Mouse (Mus musculus): ENCODE measurements at regions not wholly inside any gene's neighbourhood (a gene's known extent, or its start where the extent isn't known, plus 50 kb on each side); places are given as distances from the start of the nearest gene placed in this dataset.
A peak's percentile ranks its signal among the peaks of the same experiment; 100 is the strongest.

GRCm38 (mm10) chr8:6582732-6583131, 1477.6 kb upstream of the Slc10a2 start:
- DNase-seq (ENCODE audit: low spot score) = no peak

DNA sequence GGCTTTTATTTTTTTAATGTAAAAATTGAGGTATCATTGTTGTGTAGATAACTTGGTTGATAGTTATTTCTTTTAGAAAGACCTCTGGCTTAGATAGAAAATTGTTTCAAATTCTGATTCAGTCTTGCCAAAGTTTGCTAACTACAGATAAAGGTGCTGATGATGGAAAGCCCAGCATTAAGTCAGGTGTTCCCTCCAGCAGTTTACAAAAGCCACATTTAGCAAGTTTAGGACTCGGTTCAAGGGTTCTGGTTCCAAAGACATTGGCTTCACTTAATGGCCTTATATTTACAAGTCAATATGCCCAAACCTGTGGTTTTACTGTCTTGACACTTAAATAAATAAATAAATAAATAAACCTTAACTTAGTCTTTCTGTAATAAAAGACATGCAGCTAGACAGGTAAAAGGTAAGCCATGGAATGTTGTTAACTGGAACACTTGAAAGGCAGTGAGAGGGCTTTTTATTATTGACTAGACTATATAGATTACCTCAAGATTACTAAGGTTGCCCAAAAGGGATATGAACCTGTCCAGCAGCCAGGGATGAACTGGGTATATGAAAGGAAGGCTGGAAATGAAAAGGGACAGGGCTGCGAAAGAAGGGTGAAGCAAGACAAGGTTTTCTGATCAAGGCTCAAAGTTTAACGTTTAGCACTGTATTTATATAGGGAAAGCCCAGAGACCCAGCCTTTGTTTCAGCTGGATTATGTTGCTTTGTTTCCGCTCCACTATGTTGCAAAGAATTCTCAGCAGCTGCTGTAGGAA, 1472.9 kb upstream of the Slc10a2 start:
- DNase-seq (ENCODE audit: low spot score) = no peak

GRCm38 (mm10) chr8:6575241-6575640, 1470.1 kb upstream of the Slc10a2 start:
- DNase-seq (ENCODE audit: low spot score) = no peak

GRCm38 (mm10) chr8:6573492-6573891, 1468.3 kb upstream of the Slc10a2 start:
- DNase-seq (ENCODE audit: low spot score) = no peak

GRCm38 (mm10) chr8:6572066-6572665, 1467.0 kb upstream of the Slc10a2 start:
- peak; percentile 71 for DNase-seq (ENCODE audit: low spot score)

- DNase-seq (ENCODE audit: low spot score) = no peak
These were observed 1445.8 kb upstream of the Slc10a2 start for GRCm38 (mm10) chr8:6550965-6551364.

DNA sequence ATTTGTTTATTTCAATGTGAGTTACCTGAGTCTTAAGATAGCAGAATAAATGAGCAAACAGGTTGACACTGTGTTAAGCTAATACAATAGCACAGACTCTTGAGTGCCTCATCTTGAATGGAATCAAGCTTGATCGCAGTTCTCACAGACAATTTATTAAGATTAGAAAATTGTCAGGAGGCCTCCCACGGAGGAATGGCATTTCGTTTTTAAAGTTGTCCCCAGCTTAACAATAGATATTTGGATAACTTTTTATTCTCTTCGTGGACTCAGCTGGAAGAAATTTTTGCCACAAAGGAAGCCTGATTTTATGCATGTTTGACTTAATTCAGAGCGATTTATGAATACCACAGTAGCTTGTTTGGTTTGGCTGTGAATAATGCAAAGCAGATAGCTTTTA, 1422.0 kb upstream of the Slc10a2 start:
- DNase-seq (ENCODE audit: low spot score) = no peak

GRCm38 (mm10) chr8:6515882-6516682, 1410.9 kb upstream of the Slc10a2 start:
- DNase-seq (ENCODE audit: low spot score) = no peak

DNA sequence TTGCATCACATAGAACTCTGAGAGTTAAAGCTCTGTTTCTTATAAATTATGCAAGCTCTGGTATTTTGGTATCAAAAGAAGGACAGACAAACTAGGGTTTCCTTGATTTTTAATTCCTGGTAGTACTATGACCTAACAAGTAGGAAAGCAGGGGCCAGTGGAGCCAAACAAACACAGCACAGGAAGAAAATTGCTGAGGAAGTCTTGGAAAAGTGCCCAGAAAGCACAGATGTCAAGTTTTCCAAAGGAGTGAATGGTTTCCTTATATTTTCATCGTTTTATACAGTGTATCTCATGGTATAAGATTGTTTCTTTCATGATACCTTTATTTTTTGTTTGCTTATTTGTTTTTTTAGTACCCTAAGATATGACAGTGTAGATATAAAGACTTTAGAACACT, 1387.3 kb upstream of the Slc10a2 start:
- no peak for DNase-seq (ENCODE audit: low spot score)

DNA sequence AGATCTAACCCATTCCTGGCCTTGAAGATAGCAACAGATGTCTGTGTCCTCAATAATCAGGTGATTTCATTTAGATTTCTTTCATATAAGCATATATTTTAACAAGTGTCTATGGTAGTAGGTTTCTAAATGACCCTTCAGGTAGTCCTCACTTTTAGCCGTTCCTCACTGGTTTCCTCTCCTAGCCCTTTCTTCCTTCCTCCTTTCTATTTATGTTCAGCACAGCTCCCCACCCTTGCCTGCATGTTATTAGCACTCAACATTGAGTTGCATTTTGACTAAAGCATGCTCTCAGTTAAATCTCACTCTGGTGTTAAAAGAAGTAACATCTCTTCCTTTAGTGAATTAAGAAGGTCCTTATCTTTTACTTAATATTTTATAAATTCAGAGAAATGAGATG, 1376.8 kb upstream of the Slc10a2 start:
- no peak for DNase-seq (ENCODE audit: low spot score)

DNA sequence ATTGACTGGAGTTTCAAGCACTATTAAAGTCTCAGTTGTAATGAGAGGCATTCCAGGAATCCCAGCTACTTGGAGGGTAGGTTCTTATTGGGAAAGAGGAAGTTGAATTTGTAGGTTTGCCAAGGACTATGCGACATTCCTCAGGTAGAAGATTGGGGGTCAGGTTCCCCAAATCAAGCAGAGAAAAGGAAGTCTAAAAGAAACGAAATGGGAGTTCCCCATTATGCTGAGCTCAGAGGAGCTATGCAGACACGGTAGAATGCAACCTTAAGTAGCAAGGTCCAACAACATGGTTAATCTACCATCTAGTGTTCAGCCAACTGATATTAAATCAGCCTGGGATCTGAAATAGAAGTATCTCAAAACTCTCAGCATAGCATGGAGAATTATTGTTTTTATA, 1365.9 kb upstream of the Slc10a2 start:
- no peak for DNase-seq (ENCODE audit: low spot score)

DNA sequence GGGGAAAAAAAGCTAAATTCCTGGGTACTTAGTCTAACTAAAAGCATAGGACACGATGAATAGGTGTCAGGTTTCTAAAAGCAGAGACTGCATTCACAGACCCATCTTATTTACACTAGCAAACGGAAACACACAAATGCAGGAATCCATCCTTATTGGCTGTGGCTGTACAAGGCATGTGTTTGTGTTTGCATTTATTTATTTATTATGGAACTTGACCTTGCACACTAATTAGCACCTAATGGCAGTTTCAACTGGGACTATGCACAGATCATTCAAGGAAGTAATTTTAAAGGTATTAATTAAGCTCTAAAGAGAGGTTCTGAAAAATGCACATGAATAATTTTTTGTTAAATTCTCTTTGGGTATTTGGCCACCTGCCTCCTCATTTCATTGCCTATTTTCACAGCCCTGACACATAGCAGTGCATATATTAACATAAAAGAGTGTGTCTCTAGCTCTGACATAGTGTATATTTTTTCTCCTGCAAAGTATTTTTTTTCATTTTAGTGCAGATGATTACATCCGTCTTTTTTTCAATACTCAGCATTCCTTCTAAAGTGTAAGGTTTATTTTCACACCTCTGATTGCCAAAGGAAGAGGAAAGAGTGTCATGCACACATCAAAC, 1351.5 kb upstream of the Slc10a2 start:
- DNase-seq (ENCODE audit: low spot score) = no peak

DNA sequence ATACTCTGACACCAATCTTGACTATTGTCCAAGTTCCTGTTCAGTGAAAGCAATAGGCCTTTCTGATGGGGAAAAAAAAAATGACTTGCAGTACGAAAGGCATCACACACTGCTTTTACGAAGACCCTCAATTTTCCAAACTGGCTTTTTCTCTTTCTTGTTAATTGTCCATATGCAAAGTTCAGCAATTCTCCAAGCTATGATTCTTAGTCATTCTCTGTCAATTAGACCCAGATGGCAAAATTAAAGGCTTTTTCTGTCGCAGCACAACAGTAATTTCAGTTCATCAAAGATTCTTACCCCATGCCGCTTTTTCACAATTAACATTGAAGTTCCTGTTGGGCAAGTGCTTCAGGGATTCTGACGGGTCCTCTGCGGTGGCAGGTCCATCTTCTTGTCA, 1343.2 kb upstream of the Slc10a2 start:
- no peak for DNase-seq (ENCODE audit: low spot score)

- DNase-seq (ENCODE audit: low spot score) = no peak
These were observed 1333.9 kb upstream of the Slc10a2 start for GRCm38 (mm10) chr8:6439069-6439468.

Measured in urinary bladder, postnatal 10 days (tissue).